Mouse (Mus musculus) left cerebral cortex, postnatal 14 days (tissue): Measurements from ENCODE around the gene Alpk3. TPM values are rescaled to one million over a fixed set of nuclear protein-coding genes. Genes with fewer than 3 reads are reported as not detected.

Source experiments
- DNase-seq, 2 experiments: peaks; one replicate each; pipeline ENCODE4 v3.0.0; 2021 to 2022; ENCODE audit warnings: low spot score in 2 of 2, mixed read lengths in 1 of 2
- intact Hi-C: fragments of 180-260 bp; cut with DNase I; formaldehyde crosslinking; loops from one replicate; pipeline ENCODE4 v1.15.1; 2025
- long read RNA-seq, 2 experiments: library from polyadenylated mRNA; stranded (forward); transcript quantifications; one replicate each; pipeline ENCODE4 v2.0.0; 2021
- total RNA-seq, 2 experiments: library from RNA; stranded (reverse); gene quantifications; 2 replicates each; pipeline ENCODE4 v1.2.3; 2021

Alpk3 gene
- total RNA-seq = under 1 TPM; 0.20 to 0.49 TPM
- long read RNA-seq, experiment 1 = 0 reads
- long read RNA-seq, experiment 2, partial matches to known transcripts = 0 of 1 reads
- long read RNA-seq, experiment 2, other reads (novel, unspliced or antisense) = 1 of 1 reads

DNA sequence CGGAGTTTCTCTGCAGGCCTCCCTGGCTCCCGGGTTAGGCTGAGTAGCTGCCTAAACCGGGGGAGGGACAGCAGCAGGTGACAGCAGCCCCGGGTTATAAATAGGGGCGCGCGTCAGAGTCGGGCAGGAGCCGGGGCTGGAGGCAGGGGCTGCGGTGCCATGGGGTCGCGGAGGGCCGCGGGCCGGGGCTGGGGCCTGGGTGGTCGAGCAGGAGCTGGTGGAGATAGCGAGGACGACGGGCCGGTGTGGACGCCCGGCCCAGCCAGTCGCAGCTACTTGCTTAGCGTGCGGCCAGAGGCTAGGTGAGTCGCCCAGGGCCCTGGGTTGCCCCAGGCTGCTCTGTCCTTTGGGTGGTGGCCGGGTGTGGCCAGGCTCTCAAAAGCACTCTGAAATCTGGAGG lies at the start of gene Alpk3:
Gene Alpk3 (plus strand): TSS at position 130 of the 400 bp plus-strand sequence.
- DNase-seq = no peak
- intact Hi-C loops = no loop called here

DNA sequence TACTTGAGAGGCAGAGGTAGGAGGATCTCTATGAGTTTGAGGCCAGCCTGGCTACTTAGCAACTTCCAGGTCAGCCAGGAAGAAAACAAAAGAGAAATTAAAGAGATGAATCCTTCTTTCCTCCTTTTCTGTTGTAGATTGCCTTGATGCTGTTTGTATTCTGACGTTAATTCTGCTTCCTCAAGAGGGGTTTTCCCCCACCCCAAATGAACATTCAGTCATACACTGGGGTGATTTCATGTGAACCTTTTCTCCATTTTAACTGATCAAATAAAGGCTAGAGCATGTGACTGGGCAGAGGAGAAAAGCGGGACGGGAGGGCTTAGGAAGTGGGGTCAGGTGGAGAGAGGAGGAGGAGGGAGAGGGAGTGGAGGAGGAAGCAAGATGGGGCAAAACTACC lies 49.1 kb upstream of the Alpk3 start:
- intact Hi-C loops = no loop called here
- no peak for DNase-seq

DNA sequence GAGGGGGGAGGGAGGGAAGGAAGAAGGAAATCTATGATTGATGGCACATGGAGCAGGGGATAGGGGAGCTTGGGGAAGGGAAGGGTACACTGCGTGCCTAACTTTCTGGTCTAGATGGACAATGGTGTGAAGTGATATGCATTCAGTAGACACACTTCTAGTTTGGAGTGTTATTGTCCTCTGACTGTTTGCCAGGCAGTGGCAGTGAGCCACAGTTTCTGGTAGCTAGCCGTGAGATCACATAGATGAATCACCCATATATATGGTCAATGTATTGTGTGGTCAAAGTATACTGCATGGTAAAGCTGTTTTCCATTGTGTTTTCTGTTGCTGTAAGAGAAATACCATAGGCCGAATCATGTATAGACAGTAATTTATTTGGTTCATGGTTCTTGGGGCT lies 45.8 kb upstream of the Alpk3 start:
- no peak for DNase-seq
- intact Hi-C loops = no loop called here

DNA sequence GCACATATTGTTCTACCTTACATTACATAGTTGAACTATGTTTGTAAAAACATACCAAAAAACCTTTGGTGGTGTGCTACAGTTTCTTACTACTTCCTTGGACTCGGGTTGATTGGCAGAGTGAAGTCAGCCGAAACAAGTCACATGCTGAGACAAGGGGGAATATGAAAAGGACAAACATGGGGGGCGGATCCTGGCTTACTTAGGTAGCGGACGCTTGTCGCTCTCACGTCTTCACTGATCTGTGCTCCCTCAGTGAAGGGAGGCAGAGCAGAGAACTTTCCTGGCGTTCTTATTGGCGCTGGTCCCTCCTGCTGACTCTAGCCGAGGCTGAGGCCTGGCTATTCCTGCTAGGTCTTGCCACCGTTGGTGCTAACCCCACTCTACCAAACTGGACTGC lies 37.1 kb upstream of the Alpk3 start:
- DNase-seq = no peak
- intact Hi-C loops = no loop called here

DNA sequence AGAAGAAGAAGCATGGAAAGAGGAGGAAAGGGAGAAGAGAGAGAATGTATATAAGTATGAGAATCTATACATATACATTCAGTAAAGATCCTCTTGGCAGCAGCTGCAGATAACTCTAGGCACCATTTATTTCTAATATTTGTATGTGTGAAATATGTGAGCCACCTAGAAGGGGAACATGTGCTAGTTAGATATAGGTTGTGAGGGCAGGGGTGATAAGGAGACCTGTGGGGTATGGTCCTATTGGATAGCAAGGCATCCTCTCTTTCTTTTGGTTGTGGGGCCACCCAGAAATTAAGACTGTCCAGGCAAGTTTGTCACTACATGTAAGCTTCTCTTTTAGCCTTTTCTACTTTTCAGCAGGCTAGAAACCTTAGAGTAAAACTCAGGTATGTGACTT lies 34.7 kb upstream of the Alpk3 start:
- intact Hi-C loops = no loop called here
- DNase-seq = no peak

DNA sequence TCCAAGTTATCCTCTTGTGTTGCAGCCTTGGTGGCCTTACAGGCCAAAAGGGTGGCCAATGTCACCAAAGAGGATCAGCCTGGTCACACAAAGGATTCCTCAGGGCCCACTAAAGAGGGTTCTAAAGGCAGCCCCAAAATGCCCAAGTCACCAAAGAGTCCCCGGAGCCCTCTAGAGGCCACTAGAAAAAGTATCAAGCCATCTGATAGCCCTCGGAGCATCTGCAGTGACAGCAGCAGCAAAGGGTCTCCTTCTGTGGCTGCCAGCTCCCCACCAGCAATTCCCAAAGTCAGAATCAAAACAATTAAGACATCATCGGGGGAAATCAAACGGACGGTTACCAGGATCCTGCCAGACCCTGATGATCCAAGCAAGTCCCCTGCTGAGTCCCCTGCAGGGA lies 33.3 kb upstream of the Alpk3 start:
- no peak for DNase-seq

DNA sequence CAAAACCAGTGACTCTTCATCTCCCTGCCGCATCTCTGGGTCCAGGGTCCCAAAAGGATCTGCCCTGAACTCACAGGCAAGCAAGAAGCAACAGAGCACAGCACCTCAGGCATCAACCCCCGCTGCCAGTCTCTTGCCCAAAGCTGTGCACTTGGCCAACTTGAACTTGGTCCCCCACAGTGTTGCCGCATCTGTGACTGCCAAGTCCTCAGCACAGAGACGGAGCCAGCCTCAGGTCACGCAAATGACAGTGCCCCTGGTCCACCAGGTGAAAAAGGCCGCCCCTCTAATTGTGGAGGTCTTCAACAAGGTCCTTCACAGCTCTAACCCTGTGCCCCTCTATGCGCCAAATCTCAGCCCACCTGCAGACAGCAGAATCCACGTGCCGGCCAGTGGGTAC lies 32.7 kb upstream of the Alpk3 start:
- intact Hi-C loops = no loop called here
- DNase-seq = no peak

More for the DNA sequence above, 33.3 kb upstream of the Alpk3 start:
- intact Hi-C loops = no loop called here

DNA sequence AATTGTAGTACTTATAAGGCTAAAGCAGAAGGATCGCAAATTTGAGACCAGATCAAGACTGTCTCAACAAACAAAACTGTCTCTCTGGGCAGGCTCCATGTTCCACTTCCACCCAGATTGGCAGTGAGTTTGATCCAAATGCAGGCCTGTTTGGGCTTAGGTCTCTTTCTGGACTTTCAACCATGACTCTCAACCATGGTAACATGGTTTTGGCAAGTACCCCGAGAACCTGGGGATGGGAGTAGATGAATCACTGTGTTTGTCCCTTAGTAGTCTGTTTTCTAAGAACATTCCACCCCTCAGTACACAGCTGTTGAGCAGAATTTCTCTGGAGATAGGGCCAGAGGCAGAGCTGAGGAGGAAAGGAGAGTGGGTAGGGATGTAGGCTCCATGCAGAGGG lies 31.6 kb upstream of the Alpk3 start:
- intact Hi-C loops = no loop called here
- DNase-seq = no peak

DNA sequence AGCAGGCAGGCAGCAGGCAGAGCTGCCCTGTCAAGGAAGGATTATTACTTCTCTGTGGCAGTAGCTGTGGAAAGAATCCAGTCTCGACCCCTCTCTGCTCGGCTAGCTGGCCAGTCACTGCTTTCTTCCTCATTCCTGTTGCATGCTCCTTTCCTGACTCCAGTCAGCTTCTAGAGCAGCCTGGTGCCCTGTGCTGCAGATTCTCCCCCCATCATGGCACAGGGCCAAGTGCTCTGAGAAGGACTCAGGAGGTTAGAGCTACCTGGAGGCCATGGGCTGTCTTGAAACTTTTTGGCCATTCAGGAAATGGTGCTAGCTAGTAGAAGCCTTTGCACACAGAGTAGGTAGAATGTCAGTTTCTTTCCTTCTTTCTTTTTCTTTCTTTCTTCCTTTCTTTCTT lies 17.7 kb upstream of the Alpk3 start:
- intact Hi-C loops = no loop called here

DNA sequence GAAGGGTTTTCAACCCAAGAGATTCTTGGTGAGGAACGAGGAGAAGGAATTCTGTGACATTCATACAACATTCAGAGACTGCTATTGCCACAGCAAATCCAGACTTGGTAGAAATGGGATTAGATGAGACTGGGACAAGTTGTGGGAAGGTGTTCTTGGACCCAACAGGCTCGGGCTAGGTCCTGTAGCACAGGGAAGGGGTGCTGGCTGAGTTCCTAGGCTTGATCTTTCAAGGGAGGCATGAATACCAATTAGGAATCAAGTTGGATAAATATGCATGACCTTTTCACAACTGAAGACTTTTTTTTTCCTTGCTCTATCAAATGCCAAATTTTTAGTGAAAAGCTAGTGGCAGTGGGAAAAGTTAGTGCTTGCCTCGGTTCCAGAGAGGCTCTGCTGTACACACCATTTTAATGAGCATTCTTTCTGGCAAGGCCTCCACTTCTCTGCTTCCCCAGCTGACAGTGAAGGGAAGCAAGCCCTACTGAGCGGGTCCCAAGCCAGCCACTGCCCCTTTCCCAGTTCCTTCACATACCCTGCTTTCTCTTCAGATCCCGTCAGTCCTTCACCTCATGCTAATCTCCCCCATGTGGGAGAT lies 14.3 kb upstream of the Alpk3 start:
- intact Hi-C loops = no loop called here
- DNase-seq = peak in 1 of 2 experiments; percentile 13

More for the DNA sequence above, 17.7 kb upstream of the Alpk3 start:
- no peak for DNase-seq

DNA sequence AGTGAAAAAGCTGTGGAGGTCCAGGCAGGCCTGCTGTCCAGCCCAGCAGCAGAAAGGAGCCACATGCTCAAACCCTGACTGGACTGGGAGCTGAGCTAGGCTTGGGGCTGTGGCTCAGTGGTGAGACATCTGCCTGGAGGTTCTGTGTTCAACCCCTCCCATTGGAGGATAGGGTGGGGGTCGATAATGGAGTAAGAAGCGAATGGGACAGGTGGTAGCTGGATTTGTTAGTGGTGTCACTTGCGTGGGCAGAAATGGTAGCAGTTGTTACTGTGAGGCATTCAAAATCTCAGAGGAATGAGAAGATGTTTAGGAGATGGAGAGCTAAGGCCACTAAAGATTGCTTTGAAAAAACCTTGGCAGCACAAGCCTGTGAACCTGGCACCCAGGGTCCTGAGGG lies 9.6 kb upstream of the Alpk3 start:
- DNase-seq = no peak
- intact Hi-C loops = no loop called here

DNA sequence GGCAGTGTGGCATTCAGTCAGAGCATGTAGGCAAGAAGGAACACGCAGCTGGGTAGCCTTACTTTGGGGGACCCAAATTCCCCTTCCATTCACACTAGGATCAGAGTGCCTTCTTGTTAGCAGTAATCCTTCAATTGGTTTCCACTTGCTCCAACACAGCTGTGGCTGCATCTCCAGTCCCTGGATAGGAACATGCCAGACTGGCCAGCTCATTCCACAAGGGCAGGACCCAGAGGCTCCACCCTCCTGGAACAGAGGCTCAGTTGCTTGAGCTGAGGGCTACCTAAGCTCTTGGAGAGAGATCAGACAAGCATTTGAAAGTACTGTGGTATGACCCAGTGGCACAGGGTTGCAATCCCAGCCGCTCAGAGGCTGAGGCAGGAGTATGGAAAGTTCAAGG lies 8.9 kb upstream of the Alpk3 start:
- no peak for DNase-seq
- intact Hi-C loops = no loop called here

DNA sequence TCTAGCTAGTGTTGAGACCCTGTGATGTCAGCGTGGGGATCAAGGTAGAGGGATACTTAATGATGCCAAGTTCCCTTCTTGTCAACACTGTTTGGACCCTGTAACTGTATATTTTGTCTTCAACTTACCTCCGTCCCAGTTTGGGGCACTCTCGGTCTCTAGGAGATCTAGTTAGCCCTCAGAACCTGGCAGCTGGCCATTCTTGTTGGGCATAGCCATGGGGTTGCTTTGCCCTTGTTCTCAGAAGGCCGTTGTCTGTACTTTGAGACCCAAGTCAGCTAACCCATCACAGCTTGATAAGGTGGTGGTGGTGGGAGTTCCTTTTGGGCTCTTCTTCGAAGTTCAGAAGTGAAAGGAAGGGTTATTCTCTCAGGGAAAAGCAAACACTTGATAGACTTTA lies 7.4 kb upstream of the Alpk3 start:
- intact Hi-C loops = no loop called here
- DNase-seq = no peak

DNA sequence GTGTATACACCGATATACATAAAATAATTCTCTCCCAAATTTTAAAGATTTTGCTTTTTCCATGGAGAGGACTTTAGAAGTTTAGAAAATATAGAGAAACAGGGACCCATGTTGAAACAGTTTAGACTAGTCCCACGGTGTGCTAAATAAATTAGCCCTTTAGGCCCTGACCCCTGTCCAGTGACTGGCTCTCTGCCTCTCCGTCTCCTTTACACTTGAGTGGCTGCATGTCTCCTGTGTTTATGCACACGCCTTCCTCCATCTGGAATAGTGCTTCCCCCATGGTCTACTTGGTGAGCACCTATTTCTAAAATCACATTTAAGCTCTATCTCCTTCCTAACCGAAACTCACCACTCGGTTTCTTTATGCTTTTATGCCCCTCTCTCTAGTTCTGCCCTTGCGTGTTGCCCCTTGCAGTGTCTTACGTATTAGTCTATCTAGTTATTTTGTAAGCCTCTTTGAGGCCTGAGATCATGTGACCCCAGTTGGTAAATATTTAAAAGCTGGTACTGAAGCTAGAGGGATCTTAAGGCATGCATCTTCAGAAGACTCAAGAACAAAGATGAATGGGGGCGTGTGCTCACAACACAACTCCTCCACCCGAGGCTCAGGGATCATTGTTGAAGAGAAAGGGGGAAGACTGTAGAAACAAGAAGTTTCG lies 1.6 kb upstream of the Alpk3 start:
- no peak for DNase-seq
- intact Hi-C loops = no loop called here

DNA sequence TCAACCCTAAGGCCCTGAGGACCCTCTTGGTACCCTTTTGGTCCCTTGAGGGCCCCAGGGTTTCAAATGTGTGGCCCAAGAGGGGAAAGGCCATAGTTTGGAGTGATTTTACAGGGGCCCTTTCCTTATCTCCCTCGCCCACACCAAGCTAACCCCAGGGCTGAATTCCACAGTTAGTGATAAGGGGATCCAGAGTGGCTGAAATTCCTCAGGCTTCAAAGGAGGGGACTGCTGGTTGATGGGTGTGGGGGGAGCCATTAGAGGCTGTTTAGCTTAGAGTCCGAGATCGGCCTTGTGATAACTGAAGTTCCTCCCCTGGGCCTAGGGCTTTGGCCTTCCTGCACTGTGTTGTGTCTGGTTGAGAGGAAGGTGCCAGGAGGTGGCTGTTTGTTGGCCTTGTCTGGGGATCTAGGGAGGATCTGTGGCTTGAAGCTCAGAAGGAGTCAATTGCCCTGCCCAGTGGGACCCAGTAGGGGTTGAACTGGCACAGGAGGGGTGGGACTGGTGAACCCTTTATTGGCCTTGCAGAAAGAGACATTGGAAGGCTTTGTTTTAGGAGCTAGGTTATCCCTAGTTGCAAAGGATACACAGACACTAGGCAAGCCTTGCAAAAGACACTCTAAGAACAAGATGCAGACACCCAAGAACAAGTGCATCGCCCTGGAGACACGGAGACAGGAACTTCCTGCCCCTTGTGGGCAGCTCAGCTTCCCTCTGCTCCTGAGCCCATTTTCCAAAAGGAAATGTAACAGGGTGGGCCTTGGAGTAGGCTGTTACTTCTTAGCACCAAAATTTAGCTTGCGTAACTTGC lies 706 bp downstream of the Alpk3 start:
- intact Hi-C loops = no loop called here
- no peak for DNase-seq

DNA sequence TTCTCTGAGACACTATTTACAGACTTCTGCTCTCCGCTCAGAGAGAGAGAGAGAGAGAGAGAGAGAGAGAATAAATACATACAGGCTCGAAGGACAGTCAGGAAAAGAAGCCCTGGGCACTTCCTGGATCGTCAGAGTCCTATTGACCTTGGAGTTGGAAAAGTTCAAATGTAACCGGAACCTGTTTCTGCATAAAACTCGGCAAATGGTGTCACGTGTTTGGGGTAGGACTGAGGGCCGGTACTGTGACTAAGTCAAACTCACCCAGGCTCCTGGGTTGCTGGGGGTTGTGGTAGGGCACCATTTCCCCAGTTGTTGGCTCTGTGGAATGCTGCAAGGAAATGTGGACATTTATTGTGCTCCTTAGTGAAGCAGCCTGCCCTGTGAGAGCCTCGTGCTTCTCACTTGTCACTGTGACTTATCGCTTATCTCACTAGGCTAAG lies 1.3 kb downstream of the Alpk3 start:
- intact Hi-C loops = no loop called here
- no peak for DNase-seq

DNA sequence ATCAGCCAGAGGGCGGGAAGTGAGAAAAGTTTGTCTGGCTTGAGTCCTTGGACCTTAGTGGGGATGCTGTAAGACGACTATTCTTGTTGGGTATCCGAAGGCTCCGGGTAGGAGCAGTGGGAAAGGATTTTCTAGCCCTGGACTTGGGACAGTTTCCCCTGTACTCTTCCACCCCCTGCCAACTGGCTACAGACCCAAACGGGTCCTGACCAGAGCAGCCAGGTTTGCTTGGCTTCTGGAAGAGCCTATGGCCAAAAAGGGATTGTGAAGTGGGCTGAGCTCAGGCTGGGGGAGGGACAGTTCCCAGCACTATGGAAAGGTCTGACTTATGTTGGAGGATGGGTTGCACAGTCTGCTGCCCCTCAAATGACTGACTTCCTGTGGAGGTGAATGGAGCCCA lies 2.0 kb downstream of the Alpk3 start:
- intact Hi-C loops = no loop called here
- no peak for DNase-seq

DNA sequence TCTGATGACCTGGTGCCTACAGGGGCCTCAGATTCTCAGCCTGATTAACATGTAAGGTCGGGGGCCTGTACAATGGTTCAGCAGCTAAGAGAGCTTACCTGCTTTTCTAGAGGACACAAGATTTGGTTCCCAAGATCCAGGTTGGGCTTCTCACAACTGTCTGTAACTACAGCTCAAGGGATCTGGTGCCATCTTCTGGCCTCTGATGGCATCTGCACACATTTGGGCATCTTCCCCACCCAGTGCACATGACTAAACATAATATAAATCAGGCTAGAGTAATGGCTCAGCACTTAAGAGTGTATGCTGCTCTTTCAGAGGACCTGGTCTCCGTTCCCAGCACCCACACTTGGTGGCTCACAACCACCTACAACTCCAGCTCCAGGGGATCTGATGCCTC lies 3.5 kb downstream of the Alpk3 start:
- intact Hi-C loops = no loop called here

DNA sequence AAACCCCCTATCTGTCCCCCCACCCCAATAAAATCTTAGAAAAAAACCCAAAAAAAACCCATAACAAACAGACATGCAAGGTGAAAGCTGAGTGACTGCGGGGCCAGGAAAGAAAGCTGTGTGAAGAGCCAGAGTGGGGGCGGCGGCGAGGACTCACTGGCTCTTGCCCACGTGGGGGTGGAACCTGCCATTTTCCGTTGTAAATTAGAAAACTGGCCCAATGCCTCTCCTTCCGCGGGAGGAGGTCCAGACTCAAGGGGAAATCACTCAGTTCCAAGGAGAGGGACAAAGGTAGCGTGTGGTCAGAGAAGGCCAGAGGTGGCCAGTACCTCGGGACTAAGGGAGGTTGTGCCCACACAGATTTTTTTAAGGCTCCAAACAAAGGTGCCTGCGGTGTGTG lies 4.5 kb downstream of the Alpk3 start:
- intact Hi-C loops = no loop called here
- DNase-seq = no peak

More for the DNA sequence above, 3.5 kb downstream of the Alpk3 start:
- DNase-seq = no peak

DNA sequence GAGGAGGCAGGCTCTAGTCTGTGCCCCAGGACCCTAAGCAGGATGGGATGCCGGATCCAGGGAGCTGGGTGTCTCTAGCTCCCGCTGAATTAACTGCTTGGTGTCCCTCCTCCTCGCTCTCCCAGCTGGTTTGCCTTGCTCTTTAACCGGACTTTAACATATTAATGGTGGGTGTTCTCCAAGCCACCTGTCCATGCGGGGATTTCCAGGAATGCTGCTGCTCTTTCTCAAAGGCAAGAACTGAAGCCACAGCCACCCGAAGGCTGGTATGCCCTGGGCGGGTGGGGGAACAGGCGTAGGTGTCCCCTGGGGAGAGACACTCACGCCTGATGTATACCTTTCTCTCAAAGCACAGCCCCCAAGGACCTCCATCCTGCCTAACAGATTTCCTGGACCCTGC lies 5.9 kb downstream of the Alpk3 start:
- DNase-seq = no peak
- intact Hi-C loops = no loop called here

DNA sequence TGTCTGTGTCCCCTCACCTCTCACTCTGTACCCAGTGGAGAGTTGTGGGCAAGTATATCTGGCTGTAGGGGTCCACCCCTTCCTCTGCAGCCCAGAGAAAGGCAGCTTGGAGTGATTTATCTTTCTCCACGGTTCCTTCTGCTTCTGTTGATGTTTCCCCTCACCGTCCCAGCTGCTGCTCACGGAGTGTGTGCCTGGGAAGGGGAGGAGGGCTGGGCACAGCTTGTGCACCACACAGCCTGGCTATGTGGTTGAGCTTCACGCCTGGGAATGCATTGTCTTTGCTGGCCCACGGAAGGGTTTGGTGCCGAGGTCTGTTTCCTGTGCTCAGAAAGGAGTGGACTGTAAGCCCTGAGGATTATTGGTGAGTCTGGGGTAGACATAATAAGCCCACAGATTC lies 9.3 kb downstream of the Alpk3 start:
- DNase-seq = no peak
- intact Hi-C loops = no loop called here
